In genomic region chr2:156423672-156424071, GRCm38 (mm10) we compare ENCODE assay signal across 26 mouse cellular contexts. TPM values are rescaled to one million over a fixed set of nuclear protein-coding genes. Genes with fewer than 3 reads are reported as not detected.
DNase-seq lines count a peak whose midpoint lies in the region; ATAC-seq lines count a peak whose summit lies in the region.
"Had no signal": no experiment of that assay in that cellular context is flagged by ENCODE, and none has a peak within 500 bp of the region (broad histone marks: within the 10 kb centered on the region; RNA-seq: fewer than 3 reads in every experiment).

No protein-coding gene starts in this region.

- no peak overlapping the region for H3K4me3 ChIP-seq in forebrain, embryonic 13.5 days
- H3K4me3 ChIP-seq in forebrain, embryonic 16.5 days (replicated peaks; ENCODE audit: low read length), result no peak overlapping the region
- H3K4me3 ChIP-seq in hindbrain, embryonic 15.5 days, result no peak overlapping the region
- no peak overlapping the region for H3K4me3 ChIP-seq in hindbrain, embryonic 10.5 days
- H3K4me3 ChIP-seq in midbrain, embryonic 16.5 days (ENCODE audit: low read depth, low read length), result no peak overlapping the region
- H3K4me3 ChIP-seq: embryonic facial prominence, embryonic 15.5 days; erythroblast, embryonic 14.5 days; gastrocnemius, adult 2 months; heart, embryonic 13.5 days had no signal

- H3K36me3 ChIP-seq in forebrain, embryonic 13.5 days (ENCODE audit: poor library complexity, severe bottlenecking), result no peaks in the 10 kb centered on the region
- H3K36me3 ChIP-seq in forebrain, embryonic 16.5 days (ENCODE audit: control insufficient read depth, insufficient read depth), result no peaks in the 10 kb centered on the region
- H3K36me3 ChIP-seq in hindbrain, embryonic 15.5 days, result no peaks in the 10 kb centered on the region
- H3K36me3 ChIP-seq in hindbrain, embryonic 10.5 days, result no peaks in the 10 kb centered on the region
- H3K36me3 ChIP-seq in midbrain, embryonic 16.5 days (ENCODE audit: control insufficient read depth, insufficient read depth, low read length), result no peaks in the 10 kb centered on the region
- H3K36me3 ChIP-seq: embryonic facial prominence, embryonic 15.5 days; heart, embryonic 13.5 days had no signal

- no peak for DNase-seq in hindbrain, embryonic 10.5 days (ENCODE audit: low spot score)
- DNase-seq in ZHBTc4 (ENCODE audit: low read depth, low spot score), result peak; percentile 66
- no peak for DNase-seq in heart, postnatal 4 days
- no peak for DNase-seq in thymus, postnatal 0 days (ENCODE audit: low spot score)
- DNase-seq: adrenal gland, adult 2 months; adrenal gland, postnatal 25 days; B cell, adult 2 months; cerebellum, adult 11 months; cerebellum, adult 8-10 months; cerebellum, postnatal 14 days; embryo, embryonic 11 days; gastrocnemius, adult 2 months; gastrocnemius, postnatal 25 days; heart, postnatal 36 days had no signal

- H3K27me3 ChIP-seq in forebrain, embryonic 13.5 days, result peaks cover 48% of the 10 kb centered on the region
- H3K27me3 ChIP-seq in forebrain, embryonic 16.5 days (replicated peaks; ENCODE audit: control insufficient read depth, insufficient read depth, low read length), result peaks cover 2% of the 10 kb centered on the region; the same call in 1 of the 2 replicates
- no peaks in the 10 kb centered on the region for H3K27me3 ChIP-seq in hindbrain, embryonic 15.5 days
- peaks cover 62% of the 10 kb centered on the region for H3K27me3 ChIP-seq in hindbrain, embryonic 10.5 days (ENCODE audit: insufficient read depth, poor library complexity, severe bottlenecking)
- no peaks in the 10 kb centered on the region for H3K27me3 ChIP-seq in midbrain, embryonic 16.5 days (ENCODE audit: control insufficient read depth, insufficient read depth, low read depth, low read length)
- H3K27me3 ChIP-seq: Patski had no signal

- peaks cover 18% of the 10 kb centered on the region for H3K4me1 ChIP-seq in forebrain, embryonic 13.5 days
- H3K4me1 ChIP-seq in forebrain, embryonic 16.5 days (replicated peaks; ENCODE audit: control insufficient read depth, insufficient read depth, low read length), result peaks cover 19% of the 10 kb centered on the region
- H3K4me1 ChIP-seq in hindbrain, embryonic 15.5 days (replicated peaks), result peaks cover 54% of the 10 kb centered on the region
- H3K4me1 ChIP-seq in hindbrain, embryonic 10.5 days (replicated peaks), result peaks cover 30% of the 10 kb centered on the region
- H3K4me1 ChIP-seq in midbrain, embryonic 16.5 days (ENCODE audit: control insufficient read depth, insufficient read depth, low read length), result peaks cover 40% of the 10 kb centered on the region

- WGBS in forebrain, embryonic 13.5 days, result 81% methylated on average over 4 of the region's 4 CpGs
- WGBS in forebrain, embryonic 16.5 days, result 85% methylated on average over 4 of the region's 4 CpGs
- WGBS in hindbrain, embryonic 15.5 days, result 85% methylated on average over 4 of the region's 4 CpGs
- 83% methylated on average over 4 of the region's 4 CpGs for WGBS in hindbrain, embryonic 10.5 days
- 76% methylated on average over 4 of the region's 4 CpGs for WGBS in midbrain, embryonic 16.5 days

- H3K9me3 ChIP-seq in forebrain, embryonic 13.5 days (replicated peaks), result no peaks in the 10 kb centered on the region
- H3K9me3 ChIP-seq in forebrain, embryonic 16.5 days (ENCODE audit: control insufficient read depth, low read length), result no peaks in the 10 kb centered on the region
- no peaks in the 10 kb centered on the region for H3K9me3 ChIP-seq in hindbrain, embryonic 15.5 days
- no peaks in the 10 kb centered on the region for H3K9me3 ChIP-seq in hindbrain, embryonic 10.5 days
- no peaks in the 10 kb centered on the region for H3K9me3 ChIP-seq in midbrain, embryonic 16.5 days (replicated peaks; ENCODE audit: control insufficient read depth, low read length, poor library complexity, severe bottlenecking)
- H3K9me3 ChIP-seq: embryonic facial prominence, embryonic 15.5 days; heart, embryonic 13.5 days had no signal

- H3K27ac ChIP-seq in forebrain, embryonic 13.5 days, result no peak overlapping the region
- H3K27ac ChIP-seq in forebrain, embryonic 16.5 days (ENCODE audit: low read length), result no peak overlapping the region
- no peak overlapping the region for H3K27ac ChIP-seq in hindbrain, embryonic 15.5 days (replicated peaks)
- no peak overlapping the region for H3K27ac ChIP-seq in hindbrain, embryonic 10.5 days
- H3K27ac ChIP-seq in midbrain, embryonic 16.5 days (ENCODE audit: low read length), result no peak overlapping the region
- H3K27ac ChIP-seq: embryonic facial prominence, embryonic 15.5 days; gastrocnemius, adult 2 months; heart, embryonic 13.5 days had no signal

- no peak for ATAC-seq in forebrain, embryonic 13.5 days
- no peak for ATAC-seq in forebrain, embryonic 16.5 days
- ATAC-seq in hindbrain, embryonic 15.5 days (ENCODE audit: low FRiP score, low read depth), result no peak
- ATAC-seq in midbrain, embryonic 16.5 days, result no peak
- ATAC-seq: CD4-positive, CD25-positive, alpha-beta regulatory T cell, adult 4 months; inflammation-experienced regulatory T-cells, adult 6 months; intestine, postnatal 0 days; Patski had no signal

- 0 out of 2 replicates have a peak overlapping the region, but pooled peaks have one; percentile 91 for H3K4me2 ChIP-seq in forebrain, embryonic 13.5 days
- H3K4me2 ChIP-seq in forebrain, embryonic 16.5 days (ENCODE audit: low read length), result no peak overlapping the region
- peak overlapping the region; percentile 76 for H3K4me2 ChIP-seq in hindbrain, embryonic 15.5 days
- peak overlapping the region; percentile 69 for H3K4me2 ChIP-seq in midbrain, embryonic 16.5 days (ENCODE audit: low read length)
- H3K4me2 ChIP-seq: embryonic facial prominence, embryonic 15.5 days; heart, embryonic 13.5 days had no signal

- no peak overlapping the region for H3K9ac ChIP-seq in forebrain, embryonic 13.5 days
- no peak overlapping the region for H3K9ac ChIP-seq in forebrain, embryonic 16.5 days (replicated peaks; ENCODE audit: low read depth, low read length)
- H3K9ac ChIP-seq in hindbrain, embryonic 15.5 days, result no peak overlapping the region
- H3K9ac ChIP-seq in midbrain, embryonic 16.5 days (ENCODE audit: low read depth, low read length), result no peak overlapping the region
- H3K9ac ChIP-seq: embryonic facial prominence, embryonic 15.5 days; heart, embryonic 13.5 days had no signal

RNA-seq across cellular contexts. Expression of gene Epb41l1, which starts 3.0 kb away (rescaled TPM):
- polyA plus RNA-seq in forebrain, embryonic 13.5 days (2015; fragmentation: Nextera tagmentation; extraction: Ambion mirVana), result 5.3 and 7.1 TPM in 2 replicates
- polyA plus RNA-seq in forebrain, embryonic 16.5 days (2015; fragmentation: Nextera tagmentation; extraction: Ambion mirVana), result 10.7 and 15.5 TPM in 2 replicates
- polyA plus RNA-seq in hindbrain, embryonic 15.5 days (2015; fragmentation: Nextera tagmentation; extraction: Ambion mirVana), result 15.7 and 16.1 TPM in 2 replicates
- 1.0 and 2.1 TPM in 2 replicates for polyA plus RNA-seq in hindbrain, embryonic 10.5 days (2016; fragmentation: Nextera tagmentation; extraction: Ambion mirVana)
- polyA plus RNA-seq in midbrain, embryonic 16.5 days (2015; fragmentation: Nextera tagmentation; extraction: Ambion mirVana), result 18.5 and 19.4 TPM in 2 replicates
- 10 to 100 TPM; 20.5 TPM for total RNA-seq in heart, postnatal 4 days (2021)
- 0.21 and 0.38 TPM in 2 replicates for polyA plus RNA-seq in thymus, postnatal 0 days (2015; fragmentation: Nextera tagmentation; extraction: Ambion mirVana)
- total RNA-seq: granulocyte monocyte progenitor cell, adult 5-6 weeks had no signal
